Mouse (Mus musculus) bone marrow macrophage, adult 2 months (primary cell): Measurements from ENCODE around the gene Agtr1b.

Source experiments
- CTCF ChIP-seq: IDR thresholded peaks from 2 replicates; pipeline ENCODE4 v1.5.1; 2012; ENCODE audit warnings: low read depth, mild to moderate bottlenecking, low read length, moderate library complexity
- POLR2A ChIP-seq: IDR thresholded peaks from 2 replicates; pipeline ENCODE4 v1.6.1; 2012; ENCODE audit warnings: mild to moderate bottlenecking, low read depth, low read length, borderline replicate concordance

DNA sequence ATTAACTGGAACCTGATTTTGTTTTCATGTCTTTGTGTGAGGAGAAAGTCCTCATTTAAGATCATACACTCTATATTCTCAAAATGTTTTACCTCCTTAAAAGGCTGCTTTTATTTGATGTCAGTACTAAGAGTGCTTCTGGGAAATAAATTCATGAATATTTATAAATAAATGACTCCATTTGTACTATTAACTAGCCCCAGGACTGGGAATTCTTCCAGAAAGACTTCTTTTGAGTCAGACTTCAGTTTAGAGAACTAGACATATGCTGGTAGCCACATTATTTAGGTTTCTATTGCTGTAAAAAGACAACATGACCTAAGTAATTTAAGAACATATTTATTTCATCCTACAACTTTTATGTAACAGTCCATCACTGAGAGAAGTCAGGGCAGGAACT, 13.4 kb downstream of the Agtr1b start:
- no peak for TF ChIP-seq POLR2A
- no peak for TF ChIP-seq CTCF
